Mouse (Mus musculus): ENCODE results near the gene Epha5. TPM values are rescaled to one million over a fixed set of nuclear protein-coding genes. Genes with fewer than 3 reads are reported as not detected.

The Epha5 gene
- not detected for total RNA-seq (2021)

DNA sequence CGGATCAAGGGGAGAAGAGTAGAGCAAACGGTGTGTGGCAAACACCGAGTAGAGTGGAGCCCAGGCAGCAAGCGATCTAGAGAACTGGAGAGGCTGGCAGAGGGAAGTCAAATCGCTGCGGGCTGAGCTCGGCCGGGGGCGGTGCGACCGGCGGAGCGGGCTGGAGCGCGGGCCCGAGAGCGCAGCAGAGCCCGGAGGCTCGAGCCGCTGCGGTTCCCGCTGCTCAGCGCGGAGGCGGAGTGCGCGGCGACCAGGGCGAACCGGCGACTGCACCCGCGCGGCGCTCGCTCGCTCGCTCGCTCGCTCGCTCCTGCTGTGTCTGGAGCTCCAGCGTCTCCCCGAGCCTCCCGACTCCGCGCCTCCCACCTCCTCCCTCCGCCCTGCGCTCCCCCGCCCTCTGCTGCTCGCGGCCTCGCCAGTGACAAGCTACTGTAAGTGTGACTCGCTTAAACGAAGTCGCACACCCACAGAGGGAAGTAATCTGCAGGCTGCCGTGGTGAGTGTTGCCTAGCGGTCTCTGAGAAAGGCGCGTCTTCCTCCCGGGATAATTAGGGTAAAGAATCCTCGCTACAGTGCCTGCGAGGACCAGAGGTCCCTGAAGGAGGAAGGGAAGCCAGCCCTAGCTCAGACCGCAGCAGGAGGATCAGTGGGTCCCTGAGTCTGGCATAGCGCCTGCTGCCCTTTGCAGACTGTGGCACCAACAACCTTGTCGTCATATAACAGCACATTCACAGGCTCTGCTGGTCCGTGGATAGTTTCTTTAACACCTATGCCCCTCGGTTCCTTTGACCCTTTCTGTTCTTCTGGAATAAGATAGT, at the start of gene Epha5:
TSS of gene Epha5 (minus strand) at position 321 of the 818 bp plus-strand sequence.
- DNase-seq (ENCODE audit: low spot score), result no peak
- intact Hi-C loops (cut with DNase I), result no loop called here

DNA sequence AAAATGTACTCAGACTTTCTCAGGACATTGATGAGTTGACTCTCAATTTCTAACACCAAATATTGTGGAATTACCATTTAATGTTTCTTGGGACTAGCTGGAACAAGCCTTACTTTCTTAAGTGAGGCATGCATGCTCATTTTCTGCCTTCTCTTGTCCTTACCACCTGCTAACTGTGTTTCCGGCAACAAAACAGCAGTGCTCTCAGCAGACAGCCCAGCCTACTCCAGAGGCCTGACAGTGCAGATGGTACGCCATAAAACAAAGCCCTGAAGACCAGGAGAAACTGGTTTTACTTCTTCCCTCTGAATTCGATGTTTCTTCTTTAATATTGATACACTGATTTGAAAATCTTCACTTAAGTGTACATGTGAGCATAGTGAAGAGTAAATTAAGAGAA, 39.0 kb upstream of the Epha5 start:
- intact Hi-C loops (cut with DNase I), result no loop called here
- no peak for DNase-seq (ENCODE audit: low spot score)

DNA sequence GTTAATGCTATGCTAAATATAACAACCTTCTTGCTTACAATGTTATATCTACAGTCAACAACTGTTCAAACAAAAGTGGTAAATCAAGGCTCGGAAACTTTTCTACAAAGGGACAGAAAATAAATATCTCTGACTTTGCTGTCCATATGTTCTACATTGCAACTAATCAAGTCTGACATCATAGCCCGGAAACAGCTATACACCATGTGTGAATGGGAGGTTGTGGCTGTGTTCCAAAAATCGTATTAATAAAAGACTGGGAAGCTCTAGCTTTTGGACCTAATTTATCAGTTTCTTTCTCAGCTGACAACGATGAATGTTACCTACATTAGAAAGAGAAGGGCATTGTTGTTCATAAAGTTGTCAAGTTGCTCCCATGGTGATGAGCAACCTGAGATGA, 37.5 kb upstream of the Epha5 start:
- no peak for DNase-seq (ENCODE audit: low spot score)
- intact Hi-C loops (cut with DNase I), result no loop called here

DNA sequence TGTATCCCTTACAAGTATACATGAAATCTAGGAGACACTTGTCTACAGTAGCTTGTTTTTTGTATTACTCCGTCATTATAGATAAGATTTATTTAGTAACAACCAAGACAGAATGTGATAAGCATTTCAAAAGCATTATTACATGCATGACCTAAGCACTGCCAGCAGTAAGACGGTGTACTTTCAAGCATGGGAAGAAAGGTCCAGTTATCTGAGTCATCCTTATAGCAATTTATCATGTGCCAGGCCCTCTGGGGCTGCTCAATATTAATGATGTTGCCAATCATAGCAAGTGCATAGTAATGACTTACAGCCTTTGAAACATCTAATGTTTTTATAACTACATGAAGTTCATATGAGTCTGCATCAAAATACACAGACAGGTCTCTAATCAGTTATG, 36.7 kb upstream of the Epha5 start:
- DNase-seq (ENCODE audit: low spot score), result no peak
- intact Hi-C loops (cut with DNase I), result no loop called here

DNA sequence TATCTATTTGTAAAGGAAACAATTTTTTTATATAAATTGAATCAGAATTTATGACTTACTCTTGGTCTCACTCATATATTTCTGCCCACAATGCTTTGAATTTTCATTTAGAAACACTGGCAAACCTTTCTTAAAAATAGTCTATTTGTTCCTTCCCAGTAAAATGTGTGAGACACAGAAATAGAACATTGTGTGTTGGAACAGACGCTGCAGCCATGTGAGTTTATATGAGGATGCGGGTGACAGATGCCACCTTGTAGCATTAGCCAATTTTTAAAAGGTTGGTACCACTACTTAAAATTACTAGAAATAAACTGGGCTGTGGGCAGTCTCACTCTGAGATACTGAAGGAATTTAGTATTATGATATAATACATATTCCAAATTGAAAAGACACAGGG, 23.1 kb upstream of the Epha5 start:
- no peak for DNase-seq (ENCODE audit: low spot score)
- intact Hi-C loops (cut with DNase I), result no loop called here

DNA sequence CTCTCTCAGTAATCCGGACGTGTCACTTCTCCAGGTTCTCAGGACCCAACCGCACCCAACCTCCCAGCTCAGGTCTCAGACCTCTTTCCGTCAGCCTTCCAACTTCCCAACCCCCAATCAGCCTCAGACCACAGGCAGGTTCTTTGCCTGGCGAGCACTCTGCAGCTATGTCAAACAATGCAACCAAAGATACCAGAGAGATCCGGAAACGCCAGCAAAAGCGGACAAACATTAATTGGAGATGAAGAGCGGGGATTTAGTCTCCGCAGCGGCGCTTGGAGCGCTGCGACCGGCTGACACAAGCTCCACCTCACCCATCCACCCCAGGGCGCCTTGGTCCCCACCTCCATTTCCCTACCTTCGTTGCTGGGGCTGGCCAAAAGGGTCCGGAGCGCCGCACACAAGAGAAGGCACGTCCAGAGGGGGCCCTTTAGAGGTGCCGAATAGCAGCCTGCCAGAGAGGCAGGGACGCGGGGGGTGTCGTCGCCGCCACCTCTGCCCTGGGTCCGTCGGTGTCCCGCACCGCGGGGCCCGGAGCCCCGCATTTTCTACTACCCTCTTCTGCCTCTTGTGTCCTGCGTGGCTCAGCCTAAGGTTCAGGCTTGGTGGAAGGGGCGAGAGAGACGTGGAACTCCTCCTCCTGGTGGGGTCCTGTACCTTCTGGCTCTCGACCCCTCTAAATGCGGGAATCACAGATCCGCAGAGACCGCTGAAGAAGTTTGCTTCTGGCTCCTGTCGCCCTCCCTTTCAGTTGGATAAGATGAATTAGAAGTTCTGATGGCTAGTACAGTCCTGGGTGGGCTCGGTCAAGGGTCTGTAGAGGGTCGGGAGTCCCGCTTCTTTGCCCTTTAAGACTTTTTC, 991 bp downstream of the Epha5 start:
- intact Hi-C loops (cut with DNase I), result no loop called here
- DNase-seq (ENCODE audit: low spot score), result no peak

DNA sequence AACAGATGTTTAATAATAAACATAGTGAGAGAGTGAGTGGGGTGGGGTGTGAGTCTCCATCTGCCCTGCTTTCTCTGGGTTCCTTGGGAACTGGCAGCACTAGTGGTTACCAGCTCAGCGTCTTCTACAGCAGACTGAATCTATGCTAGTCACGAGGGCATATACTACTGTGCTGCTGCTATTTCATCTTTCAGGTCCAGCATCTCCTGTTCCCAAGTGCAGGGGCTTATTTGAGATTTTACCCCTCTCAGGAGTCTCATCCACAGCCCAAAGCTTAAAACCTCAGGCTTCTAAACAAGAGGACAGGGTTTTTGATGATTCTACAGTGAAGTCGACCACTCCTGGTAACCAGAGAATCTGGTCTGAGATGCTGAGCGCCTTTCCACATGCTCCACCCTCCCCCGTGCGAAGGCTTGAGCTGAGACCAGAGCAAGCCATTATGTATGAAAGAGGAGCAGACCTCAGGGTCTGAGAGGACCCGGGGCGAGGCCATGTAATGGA, 2.2 kb downstream of the Epha5 start:
- no peak for DNase-seq (ENCODE audit: low spot score)
- intact Hi-C loops (cut with DNase I), result no loop called here

DNA sequence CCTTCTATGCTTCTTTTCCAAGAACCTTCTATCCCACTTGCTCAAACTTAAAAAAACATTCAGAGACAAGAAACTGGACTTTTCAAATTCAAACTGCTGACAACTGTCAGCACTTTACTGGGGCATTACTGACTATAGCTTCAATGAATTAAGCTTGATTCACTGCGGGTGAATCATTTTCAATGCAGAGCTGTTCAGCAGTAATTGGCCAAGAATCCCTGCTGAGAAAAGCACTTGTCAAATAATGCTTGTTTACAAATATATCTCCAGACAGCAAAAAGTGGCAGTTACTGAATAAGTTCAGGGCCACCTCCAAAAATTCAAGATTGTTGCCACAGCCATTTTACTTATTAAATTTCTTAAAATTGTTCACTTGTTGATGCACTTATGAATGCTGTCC, 4.2 kb downstream of the Epha5 start:
- no peak for DNase-seq (ENCODE audit: low spot score)
- intact Hi-C loops (cut with DNase I), result no loop called here

DNA sequence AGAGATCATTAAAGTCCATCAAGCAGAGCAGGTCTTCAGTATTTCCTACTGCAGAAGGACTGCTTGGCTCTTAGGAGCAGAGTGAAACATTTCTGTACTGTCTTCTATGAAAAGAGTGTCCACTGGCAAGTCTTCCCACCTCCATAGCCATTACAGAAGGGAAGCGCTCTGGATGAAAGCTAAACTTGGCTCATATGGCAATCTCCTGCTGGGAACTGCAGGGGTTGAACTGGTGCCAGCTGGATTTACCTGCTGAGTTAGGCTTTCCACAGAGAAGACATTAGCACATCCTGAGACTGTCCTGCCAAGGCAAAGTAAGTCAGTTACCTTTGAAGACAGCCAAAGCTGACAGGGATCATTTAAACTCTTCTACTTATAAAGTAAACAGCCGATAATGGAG, 8.8 kb downstream of the Epha5 start:
- no peak for DNase-seq (ENCODE audit: low spot score)
- intact Hi-C loops (cut with DNase I), result no loop called here

DNA sequence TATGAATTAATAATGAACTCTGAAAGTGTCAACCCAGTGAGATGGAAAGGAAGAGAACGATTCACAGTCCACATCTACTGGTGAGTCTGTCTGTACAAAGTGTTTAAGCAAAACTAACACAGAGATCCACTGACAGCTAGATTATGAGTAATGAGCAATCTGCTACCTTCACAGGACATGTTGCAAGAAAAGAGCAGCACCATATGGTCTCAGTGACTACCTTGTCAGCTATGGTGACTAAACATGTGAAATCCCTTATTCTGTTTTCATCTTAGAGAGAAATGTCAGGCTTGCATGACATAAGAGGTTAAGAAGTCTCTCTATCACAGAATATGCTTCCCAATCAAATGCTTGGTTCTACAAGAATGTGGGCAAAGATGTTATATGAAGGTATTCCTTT, 20.1 kb downstream of the Epha5 start:
- intact Hi-C loops (cut with DNase I), result no loop called here
- DNase-seq (ENCODE audit: low spot score), result no peak

DNA sequence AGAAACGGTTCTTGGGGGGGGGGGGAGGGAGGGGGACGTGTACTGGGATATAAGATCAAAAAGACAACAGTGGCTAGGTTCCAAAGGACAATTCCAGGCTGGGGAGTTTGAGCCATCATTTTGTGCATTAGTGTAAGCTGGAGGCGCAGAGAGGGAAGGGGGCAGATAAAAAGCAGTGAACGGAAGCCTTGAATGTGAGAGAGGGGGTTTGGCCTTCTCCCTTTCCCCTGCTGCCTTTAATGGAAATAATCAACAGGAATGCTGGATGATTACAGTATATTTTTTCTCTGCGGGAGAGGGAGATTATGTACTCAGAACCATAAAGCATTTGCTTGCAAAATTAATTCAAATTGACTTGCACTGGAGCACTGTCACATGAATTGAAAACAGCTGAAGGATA, 51.8 kb downstream of the Epha5 start:
- DNase-seq (ENCODE audit: low spot score), result no peak
- intact Hi-C loops (cut with DNase I), result no loop called here

DNA sequence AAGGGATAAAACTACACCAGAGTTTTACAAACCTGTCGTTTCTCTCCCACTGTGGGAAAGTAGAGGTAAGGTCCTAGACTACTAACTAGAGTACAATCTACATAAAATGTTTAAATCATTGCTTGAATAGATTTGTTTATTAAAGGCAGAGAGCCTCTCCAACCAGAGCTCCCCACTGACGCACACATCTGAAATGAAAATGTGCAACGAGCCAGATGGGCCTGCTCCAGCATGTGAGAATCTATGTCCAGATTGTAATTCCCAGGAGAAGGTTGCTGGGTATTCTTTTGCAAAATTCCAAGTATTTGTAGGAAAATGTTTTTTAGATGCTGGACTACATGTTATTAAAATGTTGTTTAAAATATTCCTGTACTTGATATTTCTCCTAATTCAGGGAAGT, 57.8 kb downstream of the Epha5 start:
- intact Hi-C loops (cut with DNase I), result no loop called here
- no peak for DNase-seq (ENCODE audit: low spot score)

DNA sequence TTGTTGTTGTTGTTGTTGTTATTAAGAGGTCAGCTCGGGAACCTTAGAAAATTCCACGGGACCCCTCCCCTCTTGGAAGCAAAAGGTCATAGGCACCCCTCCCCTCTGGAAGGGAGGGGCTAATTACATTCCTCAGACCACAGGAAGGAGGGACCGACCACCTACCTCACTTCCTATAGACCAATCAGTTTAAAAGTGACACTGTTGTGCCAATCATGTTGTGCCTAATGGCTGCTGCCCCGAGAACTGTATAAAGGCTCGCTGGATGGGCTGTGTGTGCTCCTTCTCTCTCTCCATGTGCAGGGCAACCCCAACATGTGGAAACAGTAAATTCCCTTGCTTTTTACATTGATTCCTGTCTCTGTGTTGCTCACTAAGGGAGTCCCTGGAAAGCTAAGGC, 64.1 kb downstream of the Epha5 start:
- intact Hi-C loops (cut with DNase I), result no loop called here
- no peak for DNase-seq (ENCODE audit: low spot score)

DNA sequence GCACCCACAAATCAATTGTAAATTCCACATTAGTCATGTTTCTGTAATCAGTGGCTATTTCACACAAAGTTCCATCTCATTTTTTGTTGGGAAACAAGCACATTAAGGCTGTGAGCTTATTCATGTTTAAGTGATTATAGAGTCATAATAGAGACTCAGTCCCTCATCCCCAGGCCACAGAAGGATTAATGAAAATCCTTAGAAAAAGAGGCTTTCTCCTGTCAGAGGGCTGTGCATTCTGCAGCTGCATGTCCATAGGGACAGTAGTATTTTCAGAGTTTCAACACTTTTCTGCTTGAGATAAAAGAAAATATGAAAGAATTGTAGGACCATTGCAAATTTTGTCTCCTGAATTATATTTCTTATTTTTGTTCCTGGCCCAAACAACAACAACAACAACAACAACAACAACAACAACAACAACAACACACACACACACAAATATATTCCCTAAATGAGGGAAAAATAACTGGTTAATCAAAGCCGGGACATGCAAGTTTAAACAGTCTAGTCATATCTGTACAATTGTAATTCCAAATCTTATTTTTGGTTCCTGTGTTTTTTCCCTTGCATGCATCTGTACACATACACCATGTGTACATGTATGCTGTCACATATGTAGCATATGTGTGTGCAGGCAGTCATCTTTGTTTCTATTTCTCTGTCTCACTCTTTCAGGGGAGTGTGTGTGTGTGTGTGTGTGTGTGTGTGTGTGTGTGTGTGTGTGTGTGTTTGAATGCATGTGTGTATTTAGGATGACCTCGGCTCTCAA, 70.3 kb downstream of the Epha5 start:
- no peak for DNase-seq (ENCODE audit: low spot score)
- intact Hi-C loops (cut with DNase I), result no loop called here

DNA sequence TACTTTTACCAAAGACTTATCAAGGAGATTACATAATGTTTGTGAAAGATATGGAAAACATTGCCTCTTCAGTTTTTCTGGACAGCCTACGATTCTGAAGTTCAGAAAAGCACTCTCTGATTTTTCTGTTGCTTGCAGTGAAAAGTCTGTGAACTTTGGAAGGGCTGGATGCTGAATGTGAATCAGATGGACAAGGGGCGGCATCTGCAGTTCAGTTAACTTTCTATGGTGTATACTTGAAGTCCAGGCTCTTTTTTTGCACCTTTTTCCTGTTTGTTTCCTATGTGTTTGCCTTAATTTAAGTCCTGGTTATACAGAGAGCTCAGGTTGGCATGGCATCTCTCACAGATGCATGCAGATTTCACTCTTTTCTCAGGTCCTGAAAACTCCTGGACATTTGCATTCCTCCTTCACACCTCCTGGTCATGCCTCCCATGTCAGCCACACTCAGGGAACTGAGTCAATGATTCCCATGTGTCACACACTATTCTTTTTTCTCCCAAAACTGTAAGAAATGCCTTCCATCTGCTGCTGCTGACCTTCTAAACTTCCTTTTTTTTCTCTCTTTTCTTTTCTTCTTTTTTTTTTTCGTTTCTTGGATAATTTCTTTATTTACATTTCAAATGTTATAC, 81.2 kb downstream of the Epha5 start:
- no peak for DNase-seq (ENCODE audit: low spot score)
- intact Hi-C loops (cut with DNase I), result no loop called here

DNA sequence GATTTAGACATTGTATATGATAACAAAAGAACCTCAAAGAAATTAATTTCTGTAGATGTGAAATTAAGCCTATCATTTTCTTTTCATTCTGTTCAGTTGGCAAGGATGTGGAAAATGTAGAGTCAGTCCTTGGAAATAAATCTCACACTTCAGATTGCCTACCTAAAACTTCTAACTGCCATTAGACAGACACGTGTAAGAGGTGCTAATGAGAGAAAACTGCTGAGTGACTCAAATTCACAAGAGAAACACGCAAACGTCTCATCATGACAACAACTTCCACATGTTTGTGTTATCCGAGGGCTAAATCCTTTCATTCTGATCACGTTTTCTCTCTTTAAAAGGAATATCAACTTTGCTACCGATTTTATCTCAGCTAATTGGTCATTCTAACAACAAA, 82.7 kb downstream of the Epha5 start:
- intact Hi-C loops (cut with DNase I), result no loop called here

DNA sequence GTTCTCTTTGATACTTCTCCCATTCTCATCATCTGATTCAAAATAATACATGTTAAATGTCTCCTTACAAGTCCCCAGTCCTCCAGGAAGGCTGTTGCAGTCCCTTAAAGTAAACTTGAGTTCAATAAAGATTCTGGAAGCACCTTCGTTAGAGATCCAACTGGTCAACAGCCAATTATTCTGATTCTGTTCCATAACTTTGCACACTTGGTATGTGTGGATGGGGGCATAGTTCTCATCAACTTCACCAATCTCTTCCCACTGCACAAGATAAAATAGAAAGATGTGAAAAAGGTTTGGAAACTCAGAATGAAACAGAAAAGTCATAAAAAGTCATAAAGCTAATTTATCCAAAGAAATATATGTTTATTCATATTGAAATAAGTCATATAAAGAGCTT, 85.6 kb downstream of the Epha5 start:
- DNase-seq (ENCODE audit: low spot score), result no peak
- intact Hi-C loops (cut with DNase I), result no loop called here

More for the DNA sequence above, 82.7 kb downstream of the Epha5 start:
- no peak for DNase-seq (ENCODE audit: low spot score)

DNA sequence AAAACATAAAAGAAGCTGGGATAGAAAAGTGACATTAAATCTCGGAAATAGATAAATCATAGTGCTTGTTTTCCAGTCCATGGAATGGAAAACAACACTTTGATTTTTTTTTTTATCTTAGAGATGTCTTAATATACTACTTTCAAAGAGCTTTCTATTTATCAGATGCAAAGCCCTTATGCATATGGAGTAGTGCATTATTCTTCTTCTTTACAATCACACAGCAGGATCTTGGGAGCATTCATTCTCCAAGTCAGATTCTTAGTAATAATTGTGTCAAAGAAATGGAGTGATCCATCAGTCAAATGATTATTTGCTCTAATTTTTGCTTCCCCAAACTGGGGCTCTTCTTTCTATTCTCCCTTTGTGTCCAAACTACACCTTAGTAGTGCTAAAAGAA, 96.6 kb downstream of the Epha5 start:
- intact Hi-C loops (cut with DNase I), result no loop called here
- no peak for DNase-seq (ENCODE audit: low spot score)

DNA sequence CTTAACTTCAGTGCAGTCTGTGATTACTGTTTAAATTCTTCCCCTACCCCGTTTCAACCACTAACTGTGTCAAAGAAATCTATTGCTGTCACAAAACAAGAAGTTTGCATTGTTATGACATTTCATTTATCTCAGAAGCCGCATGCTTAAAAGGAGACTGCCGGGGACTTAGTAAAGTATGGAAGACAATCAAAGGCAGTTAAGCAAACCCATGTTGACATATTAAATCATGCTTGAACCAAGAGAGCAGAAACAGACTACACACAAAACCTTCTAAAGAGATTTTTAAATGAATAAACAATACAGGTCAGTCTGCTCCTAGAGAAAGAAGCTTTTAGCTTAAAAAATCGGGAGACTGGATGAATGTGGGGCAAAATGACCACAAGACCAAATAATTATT, 97.0 kb downstream of the Epha5 start:
- intact Hi-C loops (cut with DNase I), result no loop called here
- no peak for DNase-seq (ENCODE audit: low spot score)

DNA sequence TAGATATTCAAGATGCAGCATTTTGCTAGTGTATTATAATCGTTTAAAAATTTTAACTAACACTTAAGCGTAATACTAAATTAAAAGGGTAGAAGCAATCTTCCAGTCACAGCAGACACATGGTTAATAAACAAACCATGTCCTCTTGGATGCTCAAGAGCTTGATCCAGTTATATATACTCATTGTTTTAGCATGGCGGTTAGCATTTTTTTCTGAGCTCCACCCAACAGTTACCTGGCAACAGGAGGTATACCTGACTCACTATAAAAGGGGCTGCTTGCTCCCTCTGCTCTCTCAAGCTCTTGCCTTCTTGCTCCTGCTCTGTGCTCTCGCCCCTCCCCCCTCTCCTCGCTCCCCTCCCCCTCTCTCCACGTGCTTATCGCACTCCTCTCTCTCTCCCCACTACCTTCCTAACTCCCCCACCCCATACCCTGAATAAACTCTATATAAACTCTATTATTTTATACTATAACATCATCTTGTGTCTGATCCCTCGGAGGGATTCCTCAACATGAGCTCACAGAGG, 98.3 kb downstream of the Epha5 start:
- no peak for DNase-seq (ENCODE audit: low spot score)
- intact Hi-C loops (cut with DNase I), result no loop called here
